Mouse (Mus musculus): Measurements from ENCODE around the gene Slc17a5. TPM values are rescaled to one million over a fixed set of nuclear protein-coding genes. Genes with fewer than 3 reads are reported as not detected.

Gene Slc17a5
- total RNA-seq (2015; ENCODE audit: low replicate concordance) (3.6 and 6.5 TPM in 2 replicates), total RNA-seq (2017; ENCODE audit: low replicate concordance) (1.4 TPM in 2 replicates)

DNA sequence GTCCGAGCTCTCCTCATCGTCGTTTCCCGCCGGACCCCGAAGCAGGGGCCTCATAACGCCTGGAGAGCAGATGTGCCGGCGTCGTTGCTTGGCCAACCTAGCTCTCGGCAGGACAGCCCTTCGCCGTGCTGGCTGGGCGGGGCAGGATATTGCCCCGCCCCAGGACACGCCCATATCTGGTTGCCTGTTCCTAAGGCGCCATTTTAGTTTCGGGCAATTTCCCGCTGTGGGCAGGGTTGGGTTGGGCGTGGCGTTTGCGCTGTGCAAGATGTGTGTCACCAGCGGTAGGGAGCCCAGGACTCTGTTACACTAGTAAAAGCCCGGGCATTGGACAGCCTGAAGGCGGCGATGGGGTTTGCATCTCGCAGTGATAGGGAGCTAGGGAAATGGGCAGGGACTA, at the start of gene Slc17a5:
Gene Slc17a5 (minus strand): TSS at position 128 of the 400 bp plus-strand sequence.
- ATAC-seq (replicated peaks; ENCODE audit: low FRiP score, poor library complexity, severe bottlenecking): peak; percentile 98

DNA sequence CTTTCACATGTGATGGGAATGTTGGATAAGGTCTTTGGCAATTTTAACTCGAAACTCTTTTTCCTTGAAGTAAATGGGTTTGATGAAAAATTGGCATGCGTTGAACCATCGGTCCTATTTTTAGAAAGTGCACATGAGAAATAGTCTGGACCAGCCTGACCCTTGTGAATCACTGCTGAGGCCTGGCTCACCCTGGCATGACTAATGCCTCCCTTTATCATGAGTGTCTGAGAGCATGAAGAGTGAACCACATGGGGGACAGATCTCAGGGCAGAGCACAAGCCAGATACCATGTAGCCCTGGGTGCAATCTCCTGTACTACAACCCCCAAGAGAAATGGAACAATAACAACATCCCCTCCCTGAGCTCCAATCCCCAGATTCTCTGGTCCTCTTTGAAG, 46.1 kb upstream of the Slc17a5 start:
- ATAC-seq (replicated peaks; ENCODE audit: low FRiP score, poor library complexity, severe bottlenecking): no peak

GRCm38 (mm10) chr9:78631755-78632434, 44.1 kb upstream of the Slc17a5 start:
- ATAC-seq (replicated peaks; ENCODE audit: low FRiP score, poor library complexity, severe bottlenecking): no peak

- ATAC-seq (replicated peaks; ENCODE audit: low FRiP score, poor library complexity, severe bottlenecking): no peak
Observed at GRCm38 (mm10) chr9:78629991-78630390, 42.1 kb upstream of the Slc17a5 start.

DNA sequence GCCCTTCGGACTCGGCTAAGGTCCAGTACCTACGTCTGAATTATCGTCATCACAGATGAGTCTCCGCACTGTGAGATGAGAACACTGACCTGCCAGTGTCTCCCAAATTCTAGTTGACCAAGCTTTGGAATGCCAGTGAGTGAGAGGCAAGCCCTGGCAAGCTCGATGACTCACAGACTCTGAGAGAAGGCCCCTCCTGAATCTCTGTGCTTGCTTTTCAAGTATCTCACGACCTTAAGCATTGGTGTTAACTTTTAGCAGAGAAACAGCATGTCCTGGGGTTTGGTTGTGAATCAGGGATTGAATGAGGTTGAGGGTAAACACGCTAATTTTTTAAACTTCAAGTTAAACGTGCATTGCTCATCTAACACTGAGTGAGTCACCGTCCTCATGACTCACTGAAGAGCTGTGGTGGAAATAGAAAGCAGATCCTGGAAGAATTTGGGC, 35.5 kb upstream of the Slc17a5 start:
- no peak for ATAC-seq (replicated peaks; ENCODE audit: low FRiP score, poor library complexity, severe bottlenecking)

- no peak for ATAC-seq (replicated peaks; ENCODE audit: low FRiP score, poor library complexity, severe bottlenecking)
Observed at GRCm38 (mm10) chr9:78619285-78619684, 31.4 kb upstream of the Slc17a5 start.

DNA sequence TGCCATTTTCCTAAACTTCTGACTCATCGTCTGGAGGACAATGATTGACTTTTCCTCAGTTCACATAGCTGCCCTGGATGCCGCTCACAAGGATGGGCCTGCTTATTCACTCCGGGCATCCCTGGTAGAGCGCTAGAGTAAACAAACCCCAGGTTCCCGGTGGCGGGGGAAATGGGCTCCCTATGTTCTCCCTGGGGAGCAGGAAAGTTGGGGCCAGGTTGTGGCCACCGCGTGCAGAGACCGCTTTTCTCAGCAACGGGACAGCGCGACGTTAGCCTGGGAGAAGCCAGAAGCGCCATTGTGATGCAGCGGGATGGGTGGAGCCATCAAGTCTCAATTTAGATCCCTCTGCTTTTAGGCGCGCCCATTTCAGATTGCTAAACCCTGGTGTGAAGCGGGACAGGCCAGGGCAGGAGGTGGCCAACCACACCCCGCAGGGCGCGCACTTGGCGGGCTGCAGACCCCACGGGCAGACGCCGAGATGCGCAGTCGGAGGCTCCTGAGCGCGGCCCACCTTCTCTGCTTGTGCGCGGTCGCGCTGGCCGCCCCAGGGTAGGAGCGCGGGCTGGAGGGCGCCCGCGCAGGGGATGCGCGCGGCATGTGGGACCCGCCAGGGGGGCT, 27.7 kb upstream of the Slc17a5 start, which contains the start of gene Cd109:
Gene Cd109 (plus strand): TSS at position 146 of the 621 bp plus-strand sequence.
- ATAC-seq (replicated peaks; ENCODE audit: low FRiP score, poor library complexity, severe bottlenecking): no peak

DNA sequence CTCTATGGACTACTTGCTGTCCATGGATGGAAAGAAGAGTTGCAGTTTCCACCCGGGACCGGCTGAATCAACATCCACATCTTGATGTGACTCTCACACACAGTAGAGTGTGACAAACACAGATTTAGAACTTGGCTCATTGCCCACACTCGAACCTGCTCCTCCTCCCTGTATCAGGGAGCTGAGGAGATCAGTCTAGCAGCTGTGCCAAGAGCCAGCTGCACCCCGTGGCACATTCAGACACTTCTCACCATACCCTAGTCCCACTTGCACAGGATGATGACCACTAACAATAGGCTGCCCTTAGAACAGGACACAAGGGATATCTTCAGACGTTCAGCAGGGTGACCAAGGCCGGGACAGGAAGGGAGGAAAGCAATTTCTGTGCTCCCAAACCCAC, 26.4 kb upstream of the Slc17a5 start:
- no peak for ATAC-seq (replicated peaks; ENCODE audit: low FRiP score, poor library complexity, severe bottlenecking)

DNA sequence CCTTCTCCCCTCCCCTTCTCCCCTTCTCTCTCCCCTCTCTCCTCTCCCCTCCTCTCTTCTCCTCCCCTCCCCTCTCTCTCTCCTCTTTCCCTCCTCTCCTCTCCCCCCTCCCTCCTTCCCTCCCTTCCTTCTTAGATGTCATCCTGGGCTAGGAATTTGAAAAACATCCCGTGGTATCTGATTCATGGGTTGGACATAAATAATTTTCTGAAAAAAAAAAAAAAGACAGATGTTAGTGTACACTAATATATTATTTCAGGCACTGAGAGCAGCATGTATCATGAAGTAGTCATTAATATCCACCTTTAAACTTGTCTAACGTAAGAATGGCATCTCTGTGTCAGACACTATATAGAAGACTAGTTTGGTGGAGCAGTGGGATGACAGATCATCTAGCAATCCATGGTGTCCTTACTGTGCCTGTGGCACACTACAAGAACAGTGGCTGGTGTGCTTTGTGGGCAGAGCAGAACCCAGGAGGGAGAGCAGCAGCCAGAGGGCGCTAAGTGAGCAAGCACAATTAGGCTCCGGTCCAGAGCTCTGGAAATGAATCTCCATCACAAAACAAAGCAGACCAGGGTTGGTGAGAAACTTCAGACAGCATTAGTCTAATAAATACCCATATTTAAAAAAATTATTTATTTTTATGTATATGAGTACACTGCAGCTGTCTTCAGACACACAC, 13.3 kb upstream of the Slc17a5 start:
- no peak for ATAC-seq (replicated peaks; ENCODE audit: low FRiP score, poor library complexity, severe bottlenecking)

- no peak for ATAC-seq (replicated peaks; ENCODE audit: low FRiP score, poor library complexity, severe bottlenecking)
Observed at GRCm38 (mm10) chr9:78599927-78600326, 12.1 kb upstream of the Slc17a5 start.

- ATAC-seq (replicated peaks; ENCODE audit: low FRiP score, poor library complexity, severe bottlenecking): peak; percentile 85
Observed at GRCm38 (mm10) chr9:78596834-78597233, 9.0 kb upstream of the Slc17a5 start.

- ATAC-seq (replicated peaks; ENCODE audit: low FRiP score, poor library complexity, severe bottlenecking): no peak
Observed at GRCm38 (mm10) chr9:78595769-78596555, 8.1 kb upstream of the Slc17a5 start.

DNA sequence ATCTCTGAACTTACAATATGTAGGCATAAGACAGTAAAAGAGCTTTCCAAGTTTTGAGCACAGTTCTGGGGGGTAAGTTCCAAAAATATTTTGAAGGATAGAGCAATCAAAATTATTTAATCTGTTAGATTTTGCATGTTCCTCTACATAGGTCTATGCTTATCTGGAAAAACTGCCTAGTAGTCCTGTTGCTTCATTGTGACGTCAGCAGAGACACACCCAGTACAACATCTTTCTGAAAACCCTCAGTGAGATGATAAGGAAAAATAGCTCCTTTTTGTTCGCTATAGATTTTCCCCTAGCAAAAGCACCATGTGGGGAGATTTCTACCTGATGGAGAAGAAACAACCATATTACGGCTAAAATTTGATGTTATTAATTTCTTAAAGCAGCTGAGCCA, 7.4 kb upstream of the Slc17a5 start:
- ATAC-seq (replicated peaks; ENCODE audit: low FRiP score, poor library complexity, severe bottlenecking): no peak

DNA sequence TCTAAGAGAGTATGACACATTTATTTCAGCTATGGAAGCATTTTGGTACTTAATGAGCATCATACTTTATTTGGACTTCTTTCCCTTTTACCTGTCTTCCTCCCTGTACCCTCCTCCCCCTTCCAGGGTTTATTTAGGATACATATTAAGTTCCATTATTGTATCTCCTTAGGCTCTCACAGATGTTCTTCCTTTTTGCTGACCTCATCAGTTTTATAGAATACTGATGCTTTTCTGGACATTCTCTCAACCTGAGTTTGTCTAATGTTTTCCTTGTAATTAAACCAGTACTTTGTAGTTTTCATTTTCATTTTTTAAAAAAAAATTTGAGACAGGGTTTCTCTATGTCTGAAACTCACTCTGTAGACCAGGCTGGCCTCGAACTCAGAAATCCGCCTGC, 2.6 kb upstream of the Slc17a5 start:
- no peak for ATAC-seq (replicated peaks; ENCODE audit: low FRiP score, poor library complexity, severe bottlenecking)

GRCm38 (mm10) chr9:78588411-78589033, 681 bp upstream of the Slc17a5 start:
- ATAC-seq (replicated peaks; ENCODE audit: low FRiP score, poor library complexity, severe bottlenecking): peak; percentile 33; the same call in 1 of the 2 replicates

DNA sequence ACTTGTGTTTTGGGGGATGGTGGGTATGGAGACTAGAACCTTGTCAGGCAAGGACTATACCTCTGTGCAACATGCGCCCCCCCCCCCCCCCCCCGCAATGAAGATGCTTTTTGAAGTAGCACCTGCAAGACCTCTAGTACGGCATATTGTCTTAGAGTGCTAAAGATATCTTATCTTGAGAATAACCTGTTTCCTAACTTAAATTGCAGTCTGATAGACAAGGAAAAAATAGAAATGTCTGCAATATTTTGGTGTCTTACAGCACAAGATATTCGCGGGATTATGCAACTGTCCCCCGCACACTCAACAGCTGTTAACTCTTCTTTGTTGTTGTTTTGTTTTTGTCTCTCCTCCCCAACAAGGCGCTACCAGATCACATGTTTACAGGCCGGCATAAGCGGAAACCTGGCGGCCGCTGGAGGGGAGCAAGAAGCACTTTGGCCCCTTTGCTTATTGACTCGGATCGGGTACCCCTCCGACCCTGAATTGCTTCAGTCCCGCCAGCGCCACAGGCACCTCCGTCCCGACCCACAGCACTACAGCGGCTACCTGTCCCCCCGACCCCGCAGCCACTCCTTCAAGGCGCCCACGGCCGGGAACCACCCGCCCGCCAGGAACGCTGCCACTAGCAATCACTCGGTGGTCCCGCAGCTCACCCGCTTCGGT, 490 bp downstream of the Slc17a5 start:
- ATAC-seq (replicated peaks; ENCODE audit: low FRiP score, poor library complexity, severe bottlenecking): no peak; the same call in 1 of the 2 replicates

- no peak for ATAC-seq (replicated peaks; ENCODE audit: low FRiP score, poor library complexity, severe bottlenecking)
Observed at GRCm38 (mm10) chr9:78579644-78580396, 8.0 kb downstream of the Slc17a5 start.

- ATAC-seq (replicated peaks; ENCODE audit: low FRiP score, poor library complexity, severe bottlenecking): no peak
Observed at GRCm38 (mm10) chr9:78578824-78579223, 9.0 kb downstream of the Slc17a5 start.
